Mouse (Mus musculus) olfactory bulb, adult 2 months (tissue): ENCODE data around the gene Gm47283.
"Not testable (repeated sequence)": the region's sequence is repeated elsewhere in the genome, so short reads cannot be mapped to it uniquely, and the experiment has no call there.

Experiments used
- CTCF ChIP-seq: fragments of 200-500 bp; IDR thresholded peaks from 2 replicates; pipeline ENCODE4 v1.5.1; 2012; ENCODE audit warnings: low read depth, mild to moderate bottlenecking, low read length, moderate library complexity; ENCODE audit not compliant: insufficient read depth
- POLR2A ChIP-seq: fragments of 200-500 bp; IDR thresholded peaks from 2 replicates; pipeline ENCODE4 v1.6.1; 2012; ENCODE audit warnings: mild to moderate bottlenecking, low read depth, low read length, moderate library complexity; ENCODE audit not compliant: insufficient read depth

DNA sequence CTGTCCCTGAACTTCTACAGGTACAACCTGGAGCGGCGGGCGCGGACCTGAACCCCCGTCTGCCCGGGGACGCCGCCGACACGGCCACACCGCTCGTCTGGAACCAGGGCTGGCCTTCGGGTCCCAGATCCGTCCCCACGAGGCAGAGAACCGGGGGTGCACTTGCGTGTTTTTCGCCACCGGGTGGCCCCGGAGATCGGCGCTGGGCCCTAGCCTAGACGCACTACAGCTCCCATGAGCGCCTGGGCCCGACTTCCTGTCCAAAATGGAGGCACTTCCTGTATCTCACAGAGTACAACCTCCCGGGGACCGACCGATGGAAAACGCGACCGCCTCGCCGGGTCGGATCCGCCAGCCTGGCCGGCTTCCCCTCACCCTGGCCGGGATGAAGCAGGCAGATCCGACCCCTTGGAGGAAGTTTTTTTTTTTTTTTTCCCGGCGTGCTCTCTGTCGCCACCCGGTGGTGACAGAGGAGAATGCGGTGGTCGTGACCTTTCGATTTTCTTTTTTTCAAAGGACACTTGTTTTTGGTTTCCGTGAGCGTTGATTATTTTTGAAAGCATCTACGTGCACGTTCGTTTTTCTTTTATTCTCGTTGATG is 40.1 kb upstream of the Gm47283 start:
- TF ChIP-seq POLR2A, CTCF: not testable (repeated sequence)
